In the genomic region with DNA sequence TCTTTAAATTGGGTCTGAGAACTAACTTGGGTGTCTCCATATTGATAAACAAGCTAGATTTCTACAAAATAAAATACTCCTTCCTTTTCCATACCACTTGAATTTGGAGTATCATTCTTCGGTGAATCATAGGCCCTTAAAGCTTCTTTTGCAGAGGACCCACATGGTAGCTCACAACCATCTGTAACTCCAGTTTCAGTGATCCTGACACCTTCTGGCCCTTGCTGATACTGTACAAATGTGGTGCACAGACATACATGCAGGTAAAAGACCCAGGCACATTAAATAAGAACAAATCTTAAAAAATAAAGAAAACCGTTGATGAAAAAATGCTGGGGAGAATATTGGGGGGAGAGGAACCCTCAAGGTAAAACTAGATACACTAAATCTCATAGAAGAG, we compare ENCODE assay signal across 28 mouse cellular contexts. TPM values are rescaled to one million over a fixed set of nuclear protein-coding genes. Genes with fewer than 3 reads are reported as not detected.
DNase-seq lines count a peak whose midpoint lies in the region; ATAC-seq and TF ChIP-seq lines count a peak whose summit lies in the region.
"Had no signal": no experiment of that assay in that cellular context is flagged by ENCODE, and none has a peak within 500 bp of the region (broad histone marks: within the 10 kb centered on the region; RNA-seq: fewer than 3 reads in every experiment).

No protein-coding gene starts in this region.

- H3K9me3 ChIP-seq in ES-E14 (ENCODE audit: control insufficient read depth, insufficient read depth, low read depth, low read length), result no peaks in the 10 kb centered on the region
- no peaks in the 10 kb centered on the region for H3K9me3 ChIP-seq in liver, embryonic 12.5 days (replicated peaks)
- H3K9me3 ChIP-seq in liver, embryonic 16.5 days (replicated peaks; ENCODE audit: control insufficient read depth, low read length), result no peaks in the 10 kb centered on the region
- no peaks in the 10 kb centered on the region for H3K9me3 ChIP-seq in midbrain, postnatal 0 days (ENCODE audit: low read length)
- no peaks in the 10 kb centered on the region for H3K9me3 ChIP-seq in hindbrain, embryonic 10.5 days
- H3K9me3 ChIP-seq: embryonic facial prominence, embryonic 10.5 days; forebrain, embryonic 12.5 days; heart, embryonic 15.5 days had no signal

- H3K9ac ChIP-seq in ES-E14 (ENCODE audit: insufficient read depth, low read depth, low read length, poor library complexity, severe bottlenecking), result no peak overlapping the region
- no peak overlapping the region for H3K9ac ChIP-seq in liver, embryonic 12.5 days
- no peak overlapping the region for H3K9ac ChIP-seq in liver, embryonic 16.5 days (ENCODE audit: low read depth, low read length)
- H3K9ac ChIP-seq in midbrain, postnatal 0 days (replicated peaks; ENCODE audit: low read length, poor library complexity, severe bottlenecking), result no peak overlapping the region
- H3K9ac ChIP-seq: forebrain, embryonic 12.5 days; heart, embryonic 15.5 days; hindbrain, embryonic 14.5 days had no signal

- no peaks in the 10 kb centered on the region for H3K4me1 ChIP-seq in ES-E14 (ENCODE audit: control insufficient read depth in 2 of 2, insufficient read depth in 2 of 2, low read length in 2 of 2, poor library complexity in 1 of 2)
- H3K4me1 ChIP-seq in liver, embryonic 12.5 days, result peaks cover 14% of the 10 kb centered on the region
- H3K4me1 ChIP-seq in liver, embryonic 16.5 days (ENCODE audit: control insufficient read depth, low read depth, low read length), result peaks cover 2% of the 10 kb centered on the region
- H3K4me1 ChIP-seq in small intestine, adult 2 months (ENCODE audit: control insufficient read depth, insufficient read depth, insufficient read length, low read length), result no peaks in the 10 kb centered on the region
- no peaks in the 10 kb centered on the region for H3K4me1 ChIP-seq in midbrain, postnatal 0 days (ENCODE audit: insufficient read depth, low read length)
- no peaks in the 10 kb centered on the region for H3K4me1 ChIP-seq in hindbrain, embryonic 10.5 days (replicated peaks)
- H3K4me1 ChIP-seq: embryonic facial prominence, embryonic 10.5 days; forebrain, embryonic 12.5 days; heart, embryonic 15.5 days had no signal

- TF ChIP-seq POLR2A in small intestine, adult 2 months (IDR thresholded peaks at IDR 0.05; ENCODE audit: low read depth, low read length), result no peak

- peak overlapping the region; percentile 58; the same call in 1 of the 2 replicates for H3K27ac ChIP-seq in ES-E14 (ENCODE audit: insufficient read depth, low read depth, low read length, poor library complexity, severe bottlenecking)
- peak overlapping the region; percentile 67 for H3K27ac ChIP-seq in liver, embryonic 12.5 days
- H3K27ac ChIP-seq in liver, embryonic 16.5 days (ENCODE audit: low read length), result peak overlapping the region; percentile 65
- H3K27ac ChIP-seq in small intestine, adult 2 months (ENCODE audit: insufficient read depth, low read depth, low read length), result peak overlapping the region; percentile 73; the same call in 1 of the 2 replicates
- H3K27ac ChIP-seq in midbrain, postnatal 0 days (ENCODE audit: low read depth, low read length), result no peak overlapping the region
- H3K27ac ChIP-seq in hindbrain, embryonic 10.5 days, result no peak overlapping the region
- H3K27ac ChIP-seq: embryonic facial prominence, embryonic 10.5 days; forebrain, embryonic 12.5 days; heart, adult 2 months; heart, embryonic 15.5 days; hindbrain, embryonic 14.5 days had no signal

- peak; percentile 77 for ATAC-seq in liver, embryonic 12.5 days
- peak; percentile 62 for ATAC-seq in liver, embryonic 16.5 days (ENCODE audit: low read depth)
- ATAC-seq in midbrain, postnatal 0 days (ENCODE audit: low FRiP score), result no peak
- ATAC-seq: activated CD4-positive, CD25-positive, alpha-beta regulatory T cell, adult 4 months; CD4-positive, CD25-positive, alpha-beta regulatory T cell, adult 4 months; forebrain, embryonic 16.5 days; Patski had no signal

- WGBS in liver, embryonic 12.5 days (ENCODE audit: insufficient replicate concordance), result 84% methylated on average over 2 of the region's 2 CpGs
- WGBS in liver, embryonic 16.5 days (ENCODE audit: insufficient replicate concordance), result 59% methylated on average over 2 of the region's 2 CpGs
- 94% methylated on average over 2 of the region's 2 CpGs for WGBS in small intestine, adult 2 months
- 93% methylated on average over 2 of the region's 2 CpGs for WGBS in midbrain, postnatal 0 days
- 96% methylated on average over 2 of the region's 2 CpGs for WGBS in hindbrain, embryonic 10.5 days

- no peak overlapping the region for H3K4me3 ChIP-seq in ES-E14 (ENCODE audit: insufficient read depth in 1 of 2, low read depth in 1 of 2, low read length in 2 of 2, poor library complexity in 1 of 2, severe bottlenecking in 1 of 2)
- H3K4me3 ChIP-seq in liver, embryonic 12.5 days, result no peak overlapping the region
- no peak overlapping the region for H3K4me3 ChIP-seq in liver, embryonic 16.5 days (ENCODE audit: low read depth, low read length)
- no peak overlapping the region for H3K4me3 ChIP-seq in small intestine, adult 2 months (ENCODE audit: low read depth, low read length)
- no peak overlapping the region for H3K4me3 ChIP-seq in midbrain, postnatal 0 days (ENCODE audit: low read depth, low read length)
- no peak overlapping the region for H3K4me3 ChIP-seq in hindbrain, embryonic 10.5 days
- H3K4me3 ChIP-seq: embryonic facial prominence, embryonic 10.5 days; forebrain, embryonic 12.5 days; heart, adult 2 months; heart, embryonic 15.5 days had no signal

- DNase-seq in ES-E14 (ENCODE audit: low read depth, low spot score), result no peak
- DNase-seq in midbrain, postnatal 0 days (ENCODE audit: low spot score), result no peak
- no peak for DNase-seq in cerebellum, postnatal 25 days
- DNase-seq in hindbrain, embryonic 10.5 days (ENCODE audit: low spot score), result no peak
- DNase-seq: adrenal gland, postnatal 14 days; B cell, adult 2 months; cerebellum, adult 11-12 months; cerebellum, adult 9-10 months; gastrocnemius, postnatal 14 days; heart, adult 2 months; heart, postnatal 14 days had no signal

- H3K36me3 ChIP-seq in ES-E14 (ENCODE audit: control insufficient read depth, insufficient read depth, low read length, poor library complexity, severe bottlenecking), result no peaks in the 10 kb centered on the region
- no peaks in the 10 kb centered on the region for H3K36me3 ChIP-seq in liver, embryonic 12.5 days
- H3K36me3 ChIP-seq in liver, embryonic 16.5 days (ENCODE audit: control insufficient read depth, insufficient read depth), result no peaks in the 10 kb centered on the region
- H3K36me3 ChIP-seq in small intestine, adult 2 months (ENCODE audit: control insufficient read depth, insufficient read depth, low read length), result no peaks in the 10 kb centered on the region
- H3K36me3 ChIP-seq in midbrain, postnatal 0 days (ENCODE audit: insufficient read depth, low read length), result no peaks in the 10 kb centered on the region
- H3K36me3 ChIP-seq in hindbrain, embryonic 10.5 days, result no peaks in the 10 kb centered on the region
- H3K36me3 ChIP-seq: embryonic facial prominence, embryonic 10.5 days; forebrain, embryonic 12.5 days; heart, embryonic 15.5 days had no signal

- in situ Hi-C loops in ES-E14 (cut with MboI; ENCODE audit: low sequenced_read_pairs in 2 of 2, unreplicated experiment in 2 of 2), result no loop called here

- no peaks in the 10 kb centered on the region for H3K27me3 ChIP-seq in liver, embryonic 12.5 days (replicated peaks)
- no peaks in the 10 kb centered on the region for H3K27me3 ChIP-seq in liver, embryonic 16.5 days (ENCODE audit: control insufficient read depth, insufficient read depth, low read depth, low read length)
- H3K27me3 ChIP-seq in small intestine, adult 2 months (ENCODE audit: control insufficient read depth, insufficient read depth, low read length), result no peaks in the 10 kb centered on the region
- H3K27me3 ChIP-seq in midbrain, postnatal 0 days (ENCODE audit: insufficient read depth, low read length), result no peaks in the 10 kb centered on the region
- no peaks in the 10 kb centered on the region for H3K27me3 ChIP-seq in hindbrain, embryonic 10.5 days (ENCODE audit: insufficient read depth, poor library complexity, severe bottlenecking)
- H3K27me3 ChIP-seq: forebrain, embryonic 12.5 days; heart, embryonic 15.5 days had no signal

- no peak for TF ChIP-seq CTCF in small intestine, adult 2 months (IDR thresholded peaks at IDR 0.05; ENCODE audit: extremely low read depth, insufficient read length, insufficient replicate concordance, low read depth, low read length)
- no peak for TF ChIP-seq CTCF in midbrain, postnatal 0 days (IDR thresholded peaks at IDR 0.05)

- H3K4me2 ChIP-seq in liver, embryonic 12.5 days, result no peak overlapping the region
- H3K4me2 ChIP-seq in liver, embryonic 16.5 days (ENCODE audit: low read depth, low read length), result no peak overlapping the region
- H3K4me2 ChIP-seq in midbrain, postnatal 0 days (ENCODE audit: low read depth, low read length, poor library complexity, severe bottlenecking), result no peak overlapping the region
- H3K4me2 ChIP-seq: forebrain, embryonic 12.5 days; heart, embryonic 11.5 days; heart, embryonic 15.5 days; hindbrain, embryonic 14.5 days had no signal

RNA-seq across cellular contexts. Expression of a gene that starts 7.4 kb away (rescaled TPM):
- 13.8 and 25.1 TPM in 2 replicates for total RNA-seq in ES-E14 (2012; rRNA removed)
- 78.0 and 81.0 TPM in 2 replicates for polyA plus RNA-seq in liver, embryonic 12.5 days (2016; fragmentation: Nextera tagmentation; extraction: Ambion mirVana)
- 155 and 158 TPM in 2 replicates for polyA plus RNA-seq in liver, embryonic 16.5 days (2015; fragmentation: Nextera tagmentation; extraction: Ambion mirVana)
- 25.2 and 263 TPM in 2 replicates for polyA plus RNA-seq in small intestine, adult 2 months (2012; rRNA removed)
- total RNA-seq in midbrain, postnatal 0 days (2014; rRNA removed), result 13.0 and 14.2 TPM in 2 replicates
- 18.6 and 19.8 TPM in 2 replicates for polyA plus RNA-seq in midbrain, postnatal 0 days (2015; fragmentation: Nextera tagmentation; extraction: Ambion mirVana)
- 23.7 and 26.2 TPM in 2 replicates for polyA plus RNA-seq in hindbrain, embryonic 10.5 days (2016; fragmentation: Nextera tagmentation; extraction: Ambion mirVana)

RNA-seq across cellular contexts. Expression of a gene that starts 25.4 kb away (rescaled TPM):
- total RNA-seq in ES-E14 (2012; rRNA removed), result not detected in 2 replicates
- not detected in 2 replicates for polyA plus RNA-seq in liver, embryonic 12.5 days (2016; fragmentation: Nextera tagmentation; extraction: Ambion mirVana)
- not detected in 2 replicates for polyA plus RNA-seq in liver, embryonic 16.5 days (2015; fragmentation: Nextera tagmentation; extraction: Ambion mirVana)
- not detected in 2 replicates for polyA plus RNA-seq in small intestine, adult 2 months (2012; rRNA removed)
- not detected in 2 replicates for total RNA-seq in midbrain, postnatal 0 days (2014; rRNA removed)
- polyA plus RNA-seq in midbrain, postnatal 0 days (2015; fragmentation: Nextera tagmentation; extraction: Ambion mirVana), result not detected in 2 replicates
- not detected in 2 replicates for polyA plus RNA-seq in hindbrain, embryonic 10.5 days (2016; fragmentation: Nextera tagmentation; extraction: Ambion mirVana)
- total RNA-seq: adrenal gland, adult 18-20 months; adrenal gland, postnatal 14 days; gastrocnemius, adult 18-20 months; gastrocnemius, postnatal 14 days; heart, adult 2 months; heart, postnatal 14 days; hematopoietic stem cell, adult 5-6 weeks had no signal
- polyA plus RNA-seq: activated CD4-positive, CD25-positive, alpha-beta regulatory T cell, adult 4 months; CD4-positive, CD25-positive, alpha-beta regulatory T cell, adult 4 months; embryonic facial prominence, embryonic 10.5 days; embryonic facial prominence, embryonic 14.5 days; forebrain, embryonic 12.5 days; forebrain, embryonic 16.5 days; gonadal fat pad, adult 2 months; heart, adult 2 months; heart, embryonic 11.5 days; heart, embryonic 15.5 days; hindbrain, embryonic 14.5 days; Patski had no signal

RNA-seq across cellular contexts. Expression of a gene that starts 42.5 kb away (rescaled TPM):
- 190 and 231 TPM in 2 replicates for total RNA-seq in ES-E14 (2012; rRNA removed)
- polyA plus RNA-seq in liver, embryonic 12.5 days (2016; fragmentation: Nextera tagmentation; extraction: Ambion mirVana), result 160 TPM in 2 replicates
- polyA plus RNA-seq in liver, embryonic 16.5 days (2015; fragmentation: Nextera tagmentation; extraction: Ambion mirVana), result 60.2 and 67.1 TPM in 2 replicates
- 1.4 and 4.0 TPM in 2 replicates for polyA plus RNA-seq in small intestine, adult 2 months (2012; rRNA removed)
- total RNA-seq in midbrain, postnatal 0 days (2014; rRNA removed), result 14.4 and 24.4 TPM in 2 replicates
- polyA plus RNA-seq in midbrain, postnatal 0 days (2015; fragmentation: Nextera tagmentation; extraction: Ambion mirVana), result 41.7 and 47.6 TPM in 2 replicates
- polyA plus RNA-seq in hindbrain, embryonic 10.5 days (2016; fragmentation: Nextera tagmentation; extraction: Ambion mirVana), result 108 and 212 TPM in 2 replicates

RNA-seq across cellular contexts. Expression of a gene that starts 52.9 kb away (rescaled TPM):
- 0.31 and 0.58 TPM in 2 replicates for total RNA-seq in ES-E14 (2012; rRNA removed)
- polyA plus RNA-seq in liver, embryonic 12.5 days (2016; fragmentation: Nextera tagmentation; extraction: Ambion mirVana), result 1.0 and 1.4 TPM in 2 replicates
- 1.4 TPM in 2 replicates for polyA plus RNA-seq in liver, embryonic 16.5 days (2015; fragmentation: Nextera tagmentation; extraction: Ambion mirVana)
- 0.17 and 0.39 TPM in 2 replicates for polyA plus RNA-seq in small intestine, adult 2 months (2012; rRNA removed)
- 2.2 and 5.5 TPM in 2 replicates for total RNA-seq in midbrain, postnatal 0 days (2014; rRNA removed)
- 4.5 and 4.7 TPM in 2 replicates for polyA plus RNA-seq in midbrain, postnatal 0 days (2015; fragmentation: Nextera tagmentation; extraction: Ambion mirVana)
- polyA plus RNA-seq in hindbrain, embryonic 10.5 days (2016; fragmentation: Nextera tagmentation; extraction: Ambion mirVana), result 0.77 and 0.83 TPM in 2 replicates

Comparison
In these comparisons a context has a peak if more than half of its experiments do, and no peak if none do; other contexts are left out.
1. H3K27ac ChIP-seq: peak in ES-E14 (single experiment), liver, embryonic 12.5 days (single experiment), liver, embryonic 16.5 days (single experiment) and small intestine, adult 2 months (single experiment); none in midbrain, postnatal 0 days (single experiment) and hindbrain, embryonic 10.5 days (single experiment).